Mouse (Mus musculus) lung, adult 2 months (tissue): ENCODE data around the gene Rps18. TPM values are rescaled to one million over a fixed set of nuclear protein-coding genes. Genes with fewer than 3 reads are reported as not detected.
"Not testable (repeated sequence)": the region's sequence is repeated elsewhere in the genome, so short reads cannot be mapped to it uniquely, and the experiment has no call there.

Source experiments
- DNase-seq: peaks from one replicate; pipeline ENCODE4 v3.0.0; 2022
- H3K4me1 ChIP-seq: fragments of 200-500 bp; 2 replicates; pipeline ENCODE4 v1.6.1; 2011; ENCODE audit warnings: low read length; ENCODE audit not compliant: control insufficient read depth, insufficient read depth
- H3K4me3 ChIP-seq: fragments of 200-500 bp; replicated peaks from 2 replicates; pipeline ENCODE3; 2011; ENCODE audit warnings: low read depth, mild to moderate bottlenecking, control low read depth, low read length; ENCODE audit errors: extremely low read depth
- CTCF ChIP-seq: fragments of 200-500 bp; IDR thresholded peaks from 2 replicates; pipeline ENCODE4 v1.5.1; 2011; ENCODE audit warnings: mild to moderate bottlenecking, low read length, control low read depth; ENCODE audit not compliant: insufficient read depth
- POLR2A ChIP-seq: fragments of 200-500 bp; IDR thresholded peaks from 2 replicates; pipeline ENCODE4 v1.6.1; 2011; ENCODE audit warnings: low read depth, mild to moderate bottlenecking, control low read depth, low read length, borderline replicate concordance; ENCODE audit errors: extremely low read depth
- WGBS: fragments of 180-500 bp; shearing (Covaris S2); methylation state at CpG from one replicate; pipeline ENCODE4 v1.1.7; 2018; 5-methylcytosine and 5-hydroxymethylcytosine counted together
- polyA plus RNA-seq: library from polyadenylated mRNA; depleted of rRNA; stranded (reverse); fragments of >200 nt; gene quantifications from 2 replicates; pipeline ENCODE4 v1.2.3, GENCODE M21; 2012

The Rps18 gene
- polyA plus RNA-seq, 1 experiment: 331 TPM

DNA sequence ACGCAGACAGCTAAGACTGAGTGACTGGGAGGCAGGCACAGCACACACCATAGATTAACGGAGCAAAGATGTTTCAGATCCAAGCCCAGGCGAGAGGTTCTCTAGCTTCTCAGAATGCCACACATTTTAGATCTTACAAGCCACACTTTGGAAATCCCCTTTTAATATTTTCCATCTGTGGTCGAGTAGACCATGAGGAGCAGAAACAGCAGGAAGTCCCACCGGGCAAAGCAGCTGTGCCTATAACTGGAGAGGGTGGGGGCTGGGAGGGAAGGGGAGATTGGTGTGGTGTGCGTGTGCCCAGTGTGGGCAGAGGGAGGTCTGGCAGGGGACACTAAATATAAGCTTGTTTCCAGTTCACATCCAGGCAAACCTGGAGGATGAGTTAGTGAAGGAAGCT is 1.7 kb upstream of the Rps18 start:
- DNase-seq: no peak
- no peak for TF ChIP-seq POLR2A
- TF ChIP-seq CTCF: no peak
- WGBS: 74% methylated on average over 6 of the region's 6 CpGs
- H3K4me3 ChIP-seq: no peak overlapping the region
- peaks cover 8% of the 10 kb centered on the region for H3K4me1 ChIP-seq

GRCm38 (mm10) chr17:33956336-33956735 is 535 bp upstream of the Rps18 start:
- WGBS: 5% methylated on average over 10 of the region's 10 CpGs
- Histone ChIP-seq H3K4me3 (peak overlapping the region; percentile 82), H3K4me1 (peaks cover 14% of the 10 kb centered on the region)
- DNase-seq: no peak
- TF ChIP-seq CTCF (no peak), POLR2A (no peak)

- Histone ChIP-seq H3K4me3 (peak overlapping the region; percentile 67), H3K4me1 (peaks cover 17% of the 10 kb centered on the region)
- no peak for TF ChIP-seq POLR2A
- no peak for TF ChIP-seq CTCF
- 1% methylated on average over 33 of the region's 33 CpGs for WGBS
- DNase-seq: no peak
These were observed 901 bp downstream of the Rps18 start for GRCm38 (mm10) chr17:33954646-33955554.

DNA sequence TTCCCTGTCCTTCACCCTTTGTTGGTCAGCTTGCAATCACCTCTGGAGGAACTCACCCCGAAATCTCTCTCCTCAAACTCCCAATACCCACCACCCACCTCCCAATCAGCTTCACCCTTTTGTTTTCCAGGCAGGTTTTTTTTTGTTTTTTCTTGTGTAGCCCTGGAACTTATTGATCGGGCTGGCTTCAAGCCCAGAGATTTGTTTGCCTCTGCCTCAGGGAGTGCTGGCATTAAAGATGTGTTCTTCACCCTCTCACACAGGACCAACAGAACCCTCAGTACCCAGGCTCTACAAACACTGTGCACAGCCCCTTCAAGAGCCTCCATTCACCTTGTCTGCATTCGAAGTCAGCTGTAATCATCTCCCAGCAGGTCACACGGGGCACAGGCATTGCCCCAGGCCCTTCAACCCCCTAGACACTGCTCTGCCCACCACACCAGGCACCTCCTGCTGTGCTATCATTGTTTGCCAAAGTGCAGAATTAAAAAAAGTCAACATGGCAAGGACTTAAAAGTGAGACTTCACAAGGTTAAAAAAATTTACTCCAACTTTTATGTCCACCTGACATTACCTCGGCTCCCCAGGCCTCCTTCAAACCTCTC is 1.7 kb downstream of the Rps18 start:
- H3K4me3 ChIP-seq: no peak overlapping the region
- 34% methylated on average over 5 of the region's 5 CpGs for WGBS
- DNase-seq: no peak
- H3K4me1 ChIP-seq: peaks cover 20% of the 10 kb centered on the region
- TF ChIP-seq CTCF (no peak), POLR2A (no peak)

- peaks cover 20% of the 10 kb centered on the region for H3K4me1 ChIP-seq
- WGBS: 76% methylated on average over 3 of the region's 3 CpGs
These were observed 2.5 kb downstream of the Rps18 start for GRCm38 (mm10) chr17:33953310-33953709.

DNA sequence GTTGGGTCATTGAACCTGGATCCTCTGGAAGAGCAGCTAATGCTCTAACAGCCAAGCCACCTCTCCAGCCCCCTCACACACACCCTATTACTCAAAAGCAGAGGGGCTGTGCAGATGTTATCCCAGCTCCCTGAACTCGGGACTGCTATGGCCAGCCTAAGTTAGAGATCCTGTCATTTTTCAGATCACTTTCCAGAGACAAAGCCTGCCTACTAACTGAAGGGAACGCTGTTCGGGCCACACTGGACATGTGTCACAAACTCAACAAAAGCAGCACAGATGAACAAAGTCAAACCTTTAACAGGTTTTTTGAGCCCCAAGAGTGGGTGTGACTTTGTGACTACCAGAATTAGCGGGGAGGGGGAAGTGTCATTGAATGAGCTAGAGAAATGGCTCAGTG is 2.9 kb downstream of the Rps18 start:
- Histone ChIP-seq H3K4me3 (no peak overlapping the region), H3K4me1 (peaks cover 20% of the 10 kb centered on the region)
- WGBS: 72% methylated on average over 4 of the region's 4 CpGs
- TF ChIP-seq CTCF (no peak), POLR2A (no peak)
- DNase-seq: no peak

More at GRCm38 (mm10) chr17:33953310-33953709, 2.5 kb downstream of the Rps18 start:
- DNase-seq: no peak
- TF ChIP-seq CTCF (no peak), POLR2A (no peak)
- H3K4me3 ChIP-seq: no peak overlapping the region

- DNase-seq, H3K4me3 ChIP-seq: not testable (repeated sequence)
- 75% methylated on average over 13 of the region's 13 CpGs for WGBS
- H3K4me1 ChIP-seq: peaks cover 20% of the 10 kb centered on the region
These were observed 3.8 kb downstream of the Rps18 start for GRCm38 (mm10) chr17:33952015-33952414.

GRCm38 (mm10) chr17:33951021-33951946 is 4.5 kb downstream of the Rps18 start, which contains the start of gene B3galt4:
Gene B3galt4 (minus strand): TSS chr17:33951488.
- 1% methylated on average over 45 of the region's 45 CpGs for WGBS
- peaks cover 17% of the 10 kb centered on the region for H3K4me1 ChIP-seq
- DNase-seq: peak; percentile 63
- TF ChIP-seq CTCF: no peak
- peak; percentile 60; the same call in 1 of the 2 replicates for TF ChIP-seq POLR2A
- peak within 1 kb of the TSS; percentile 88 for H3K4me3 ChIP-seq

DNA sequence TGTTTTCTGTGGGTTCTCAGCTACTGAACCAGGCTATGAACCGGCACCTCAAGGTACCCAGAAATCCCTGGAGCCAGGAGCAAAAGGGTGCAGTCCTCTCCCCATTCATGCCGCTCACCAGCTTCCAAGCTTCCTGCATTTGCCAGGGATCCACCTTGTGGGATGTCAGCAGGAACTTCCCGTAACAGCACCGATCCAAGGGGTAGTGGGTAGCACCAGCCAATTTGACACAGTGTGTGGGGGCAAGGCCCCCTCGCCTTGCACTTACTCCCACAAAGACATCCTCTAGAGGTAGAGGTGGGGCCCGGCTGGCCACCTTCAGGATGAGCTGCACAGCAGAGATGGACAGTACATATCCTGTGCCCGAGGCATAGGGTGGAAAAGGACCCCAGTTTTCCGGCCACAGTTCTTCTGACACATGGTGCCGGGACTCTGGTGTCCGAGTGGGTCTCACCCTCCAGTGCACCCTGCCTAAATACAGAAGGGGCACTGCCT is 5.6 kb downstream of the Rps18 start:
- 68% methylated on average over 10 of the region's 10 CpGs for WGBS
- TF ChIP-seq POLR2A (no peak), CTCF (no peak)
- Histone ChIP-seq H3K4me3 (no peak overlapping the region), H3K4me1 (peaks cover 17% of the 10 kb centered on the region; the same call in 1 of the 2 replicates)
- no peak for DNase-seq
